Mouse (Mus musculus): Measurements from ENCODE around the gene Rhox7b. TPM values are rescaled to one million over a fixed set of nuclear protein-coding genes. Genes with fewer than 3 reads are reported as not detected.

Rhox7b gene
- polyA plus RNA-seq, 2 experiments, result not detected

DNA sequence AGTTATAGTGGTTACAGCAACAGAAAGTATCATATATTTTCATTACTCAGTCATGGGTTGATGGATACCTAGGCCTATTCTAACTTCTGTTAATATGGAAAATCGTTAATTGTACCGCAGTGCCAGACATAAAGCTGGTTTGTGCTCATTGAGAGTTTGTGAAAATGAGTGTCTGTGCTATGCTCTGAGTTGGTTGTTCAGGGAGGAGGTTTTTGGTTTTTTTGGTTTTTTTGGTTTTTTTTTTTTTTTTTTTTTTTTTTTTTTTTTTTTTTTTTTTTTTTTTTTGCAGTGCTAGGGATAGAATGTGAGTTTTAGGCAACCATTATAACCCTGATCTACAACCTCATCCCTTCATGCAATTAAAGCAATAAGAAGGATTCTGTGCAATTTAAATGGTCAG is 25.4 kb downstream of the Rhox7b start:
- ATAC-seq (ENCODE audit: low FRiP score, low read depth) (no peak), DNase-seq (ENCODE audit: low spot score) (no peak)
- Histone ChIP-seq H3K4me3 (replicated peaks; ENCODE audit: low read length) (no peak overlapping the region), H3K27ac (replicated peaks; ENCODE audit: low read depth, low read length) (no peak overlapping the region), H3K9ac (ENCODE audit: low read depth, low read length, severe bottlenecking) (no peak overlapping the region), H3K27me3 (ENCODE audit: control insufficient read depth, insufficient read depth, low read length) (no peaks in the 10 kb centered on the region), H3K36me3 (ENCODE audit: control insufficient read depth, insufficient read depth, low read length) (no peaks in the 10 kb centered on the region), H3K4me2 (replicated peaks; ENCODE audit: low read depth, low read length, severe bottlenecking) (no peak overlapping the region), H3K4me1 (ENCODE audit: control insufficient read depth, insufficient read depth, low read length) (no peaks in the 10 kb centered on the region), H3K9me3 (ENCODE audit: control insufficient read depth, low read length) (no peaks in the 10 kb centered on the region)
- WGBS, result 91% methylated on average over 2 of the region's 2 CpGs
- no peak for TF ChIP-seq POLR2A (IDR thresholded peaks at IDR 0.05; ENCODE audit: borderline replicate concordance, extremely low read depth, insufficient read depth, insufficient read length)

Other genes starting within 250 kb of the Rhox7b start
- gene Rhox4g, start 245.9 kb downstream of the Rhox7b start, polyA plus RNA-seq (2012; rRNA removed), result not detected in 2 replicates
- not detected in 2 replicates for gene Rhox4g, start 245.9 kb downstream of the Rhox7b start, polyA plus RNA-seq (2014; fragmentation: Nextera tagmentation; extraction: Ambion mirVana)
- not detected in 2 replicates for gene Rhox3h, start 228.5 kb downstream of the Rhox7b start, polyA plus RNA-seq (2012; rRNA removed)
- gene Rhox3h, start 228.5 kb downstream of the Rhox7b start, polyA plus RNA-seq (2014; fragmentation: Nextera tagmentation; extraction: Ambion mirVana), result not detected in 2 replicates
- not detected in 2 replicates for gene Rhox2h, start 224.0 kb downstream of the Rhox7b start, polyA plus RNA-seq (2012; rRNA removed)
- gene Rhox2h, start 224.0 kb downstream of the Rhox7b start, polyA plus RNA-seq (2014; fragmentation: Nextera tagmentation; extraction: Ambion mirVana), result not detected in 2 replicates
- gene Rhox5, start 92.4 kb downstream of the Rhox7b start, polyA plus RNA-seq (2012; rRNA removed), result 1.0 and 1.5 TPM in 2 replicates
- 1.2 TPM in 1 of 2 replicates, not detected in the other for gene Rhox5, start 92.4 kb downstream of the Rhox7b start, polyA plus RNA-seq (2014; fragmentation: Nextera tagmentation; extraction: Ambion mirVana)
- gene Rhox6, start 70.3 kb downstream of the Rhox7b start, polyA plus RNA-seq (2012; rRNA removed), result 0.40 and 0.65 TPM in 2 replicates
- 0.74 and 0.80 TPM in 2 replicates for gene Rhox6, start 70.3 kb downstream of the Rhox7b start, polyA plus RNA-seq (2014; fragmentation: Nextera tagmentation; extraction: Ambion mirVana)
- gene Rhox7a, start 65.5 kb downstream of the Rhox7b start, polyA plus RNA-seq (2012; rRNA removed), result not detected in 2 replicates
- not detected in 2 replicates for gene Rhox7a, start 65.5 kb downstream of the Rhox7b start, polyA plus RNA-seq (2014; fragmentation: Nextera tagmentation; extraction: Ambion mirVana)
- gene Rhox8, start 18.3 kb downstream of the Rhox7b start, polyA plus RNA-seq (2012; rRNA removed), result not detected in 2 replicates
- not detected in 2 replicates for gene Rhox8, start 18.3 kb downstream of the Rhox7b start, polyA plus RNA-seq (2014; fragmentation: Nextera tagmentation; extraction: Ambion mirVana)
- gene Rhox9, start 4.5 kb upstream of the Rhox7b start, polyA plus RNA-seq (2012; rRNA removed), result 0.32 and 0.35 TPM in 2 replicates
- gene Rhox9, start 4.5 kb upstream of the Rhox7b start, polyA plus RNA-seq (2014; fragmentation: Nextera tagmentation; extraction: Ambion mirVana), result not detected in 2 replicates
- not detected in 2 replicates for gene Btg1-ps1, start 121.6 kb upstream of the Rhox7b start, polyA plus RNA-seq (2012; rRNA removed)
- gene Btg1-ps1, start 121.6 kb upstream of the Rhox7b start, polyA plus RNA-seq (2014; fragmentation: Nextera tagmentation; extraction: Ambion mirVana), result not detected in 2 replicates
- not detected in 2 replicates for gene Btg1-ps2, start 145.9 kb upstream of the Rhox7b start, polyA plus RNA-seq (2012; rRNA removed)
- gene Btg1-ps2, start 145.9 kb upstream of the Rhox7b start, polyA plus RNA-seq (2014; fragmentation: Nextera tagmentation; extraction: Ambion mirVana), result not detected in 2 replicates
- gene Rhox10, start 169.2 kb upstream of the Rhox7b start, polyA plus RNA-seq (2012; rRNA removed), result not detected in 2 replicates
- not detected in 2 replicates for gene Rhox10, start 169.2 kb upstream of the Rhox7b start, polyA plus RNA-seq (2014; fragmentation: Nextera tagmentation; extraction: Ambion mirVana)
- gene Rhox11, start 187.9 kb upstream of the Rhox7b start, polyA plus RNA-seq (2012; rRNA removed), result not detected in 2 replicates
- gene Rhox11, start 187.9 kb upstream of the Rhox7b start, polyA plus RNA-seq (2014; fragmentation: Nextera tagmentation; extraction: Ambion mirVana), result not detected in 2 replicates
- gene Rhox12, start 213.7 kb upstream of the Rhox7b start, polyA plus RNA-seq (2012; rRNA removed), result not detected in 2 replicates
- gene Rhox12, start 213.7 kb upstream of the Rhox7b start, polyA plus RNA-seq (2014; fragmentation: Nextera tagmentation; extraction: Ambion mirVana), result not detected in 2 replicates
- gene Rhox13, start 224.0 kb upstream of the Rhox7b start, polyA plus RNA-seq (2012; rRNA removed), result not detected in 2 replicates
- gene Rhox13, start 224.0 kb upstream of the Rhox7b start, polyA plus RNA-seq (2014; fragmentation: Nextera tagmentation; extraction: Ambion mirVana), result not detected in 2 replicates